Mouse (Mus musculus): ENCODE results near the gene OR5BS1P.
A peak's percentile ranks its signal among the peaks of the same experiment; 100 is the strongest.
"Not testable (repeated sequence)": the region's sequence is repeated elsewhere in the genome, so short reads cannot be mapped to it uniquely, and the experiment has no call there.

Gene OR5BS1P

GRCm38 (mm10) chr15:98469596-98469995 is at the start of gene OR5BS1P:
OR5BS1P (plus strand) TSS chr15:98469896.
- no peak for DNase-seq (ENCODE audit: low read depth, low spot score)

GRCm38 (mm10) chr15:98420897-98421296 is 48.8 kb upstream of the OR5BS1P start:
- no peak for DNase-seq (ENCODE audit: low read depth, low spot score)

GRCm38 (mm10) chr15:98424326-98424725 is 45.4 kb upstream of the OR5BS1P start:
- peak; percentile 39 for DNase-seq (ENCODE audit: low read depth, low spot score)

- no peak for DNase-seq (ENCODE audit: low read depth, low spot score)
Observed at GRCm38 (mm10) chr15:98424753-98425152, 44.9 kb upstream of the OR5BS1P start.

DNA sequence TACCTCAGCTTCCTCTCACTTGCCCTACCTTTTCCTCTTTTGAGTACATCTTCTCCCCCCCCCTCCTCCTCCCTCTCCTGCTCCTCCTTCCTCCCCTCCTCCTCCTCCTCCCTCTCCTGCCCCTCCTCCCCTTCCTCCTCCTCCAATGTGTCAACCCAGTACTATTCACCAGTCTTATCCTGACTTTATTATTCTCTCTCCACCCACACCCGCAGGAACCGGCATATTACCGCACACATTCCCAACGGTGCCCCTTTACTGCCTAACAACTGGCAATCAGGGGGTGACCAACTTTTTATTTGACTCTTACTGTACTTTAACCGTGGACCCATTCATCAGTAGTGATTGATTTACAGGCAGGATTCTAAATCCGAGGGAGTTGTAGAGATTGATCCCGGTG is 44.5 kb upstream of the OR5BS1P start:
- no peak for DNase-seq (ENCODE audit: low read depth, low spot score)

- DNase-seq (ENCODE audit: low read depth, low spot score): not testable (repeated sequence)
Observed at GRCm38 (mm10) chr15:98430925-98431324, 38.8 kb upstream of the OR5BS1P start, which contains the start of gene Olfr282. Olfr282 (plus strand) TSS chr15:98431225.

GRCm38 (mm10) chr15:98444561-98444960 is 25.1 kb upstream of the OR5BS1P start:
- no peak for DNase-seq (ENCODE audit: low read depth, low spot score)

- DNase-seq (ENCODE audit: low read depth, low spot score): no peak
Observed at GRCm38 (mm10) chr15:98448521-98448920, 21.2 kb upstream of the OR5BS1P start.

DNA sequence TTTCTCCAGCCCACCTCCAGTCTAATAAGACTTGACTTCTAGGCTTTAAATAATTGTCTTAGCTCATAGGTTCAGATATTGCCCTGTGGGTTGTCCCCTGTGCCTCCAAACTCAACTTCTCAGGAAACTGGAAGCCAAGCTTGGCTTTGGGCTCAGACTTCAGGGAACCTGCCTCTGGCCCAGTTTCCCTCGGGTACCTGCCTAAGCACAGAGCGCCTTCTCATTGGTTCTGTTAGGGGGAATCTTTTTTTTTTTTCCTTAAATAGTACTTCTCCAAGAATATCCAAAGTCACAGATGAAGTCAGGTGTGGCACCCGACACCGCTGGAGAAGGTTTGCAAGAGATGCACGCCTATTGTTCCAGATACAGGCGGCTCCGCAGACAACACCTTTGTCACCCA is 17.4 kb upstream of the OR5BS1P start, which contains the start of gene Olfr281:
Olfr281 (plus strand) TSS at position 301 of the 400 bp plus-strand sequence.
- DNase-seq (ENCODE audit: low read depth, low spot score): no peak

DNA sequence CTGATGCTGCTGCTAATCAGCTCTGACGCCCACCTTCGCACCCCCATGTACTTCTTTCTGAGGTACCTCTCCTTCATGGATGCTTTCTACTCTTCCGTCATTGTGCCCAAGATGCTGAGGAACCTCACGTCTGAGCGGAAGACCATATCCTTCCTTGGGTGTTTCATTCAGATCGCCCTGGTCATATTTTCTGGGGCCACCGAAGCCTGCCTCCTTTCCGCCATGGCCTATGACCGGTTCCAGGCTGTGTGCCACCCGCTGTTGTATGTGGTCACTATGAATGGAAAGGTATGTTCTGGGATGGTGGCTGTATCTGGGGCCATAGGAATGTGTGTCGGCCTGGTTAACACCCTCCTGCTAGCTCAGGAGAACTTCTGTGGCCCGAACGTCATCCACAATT is 1.8 kb downstream of the OR5BS1P start:
- no peak for DNase-seq (ENCODE audit: low read depth, low spot score)

GRCm38 (mm10) chr15:98474958-98475357 is 5.3 kb downstream of the OR5BS1P start:
- DNase-seq (ENCODE audit: low read depth, low spot score): no peak

DNA sequence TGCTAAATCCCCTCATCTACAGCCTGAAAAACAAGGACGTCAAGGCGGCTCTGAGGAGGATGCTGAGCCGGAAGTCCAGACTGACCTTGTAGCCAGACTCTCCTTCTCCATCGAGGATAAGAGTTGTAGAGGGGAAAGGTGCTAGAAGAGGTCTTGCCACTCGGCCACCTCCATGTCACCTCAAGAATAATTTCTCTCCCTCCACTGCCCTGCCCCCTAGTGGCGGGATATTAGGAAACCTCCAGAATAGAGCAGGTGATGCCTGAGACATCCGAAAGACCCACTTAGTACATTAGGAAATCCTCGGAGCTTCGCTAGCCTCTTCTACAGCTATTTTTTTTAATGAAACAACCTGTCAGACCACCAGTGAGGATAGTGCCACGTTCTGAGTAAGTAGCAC is 5.7 kb downstream of the OR5BS1P start:
- DNase-seq (ENCODE audit: low read depth, low spot score): no peak

DNA sequence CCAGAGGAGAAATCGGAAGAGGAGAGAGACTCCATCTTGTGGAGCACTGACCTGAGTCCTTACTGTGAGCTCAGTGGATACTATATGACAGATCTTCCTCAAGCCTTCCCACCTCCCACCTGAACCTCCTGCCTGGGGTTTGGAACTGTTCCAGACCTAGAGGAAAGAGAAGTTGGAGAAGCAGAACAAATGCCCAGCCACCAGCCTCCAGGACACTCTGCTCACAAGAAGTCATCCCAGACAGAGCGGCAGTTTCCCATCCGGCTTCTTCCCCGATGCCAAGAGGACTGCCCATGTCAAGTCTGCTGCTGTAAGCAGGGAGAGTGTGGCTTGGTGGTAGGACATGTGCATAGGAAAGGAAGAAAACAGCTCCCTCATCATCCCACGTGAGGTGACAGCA is 6.6 kb downstream of the OR5BS1P start:
- no peak for DNase-seq (ENCODE audit: low read depth, low spot score)

DNA sequence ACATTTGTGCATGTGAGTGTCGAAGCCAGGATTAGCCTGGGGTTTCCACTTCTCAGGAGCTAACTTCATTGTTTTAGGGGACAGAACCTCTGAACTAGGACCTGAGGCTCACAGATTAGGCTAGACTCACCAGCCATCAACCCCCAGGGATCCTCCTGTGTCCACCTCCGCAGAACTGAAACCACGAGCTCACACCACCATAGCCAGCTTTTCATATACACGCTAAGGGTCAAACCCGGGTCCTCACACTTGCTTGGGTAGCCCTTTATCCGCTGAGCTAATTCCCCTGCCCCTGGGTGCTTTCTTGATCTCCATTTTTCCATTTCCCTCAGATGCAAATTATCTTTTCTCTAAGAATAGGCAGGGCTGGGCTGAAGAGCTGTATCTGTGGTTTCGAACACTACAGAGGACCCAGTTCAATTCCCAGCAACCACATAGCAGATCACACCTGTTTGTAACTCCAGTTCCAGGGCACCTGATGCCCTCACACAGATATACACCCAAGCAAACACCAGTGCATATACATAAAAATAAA is 9.9 kb downstream of the OR5BS1P start:
- DNase-seq (ENCODE audit: low read depth, low spot score): no peak

- DNase-seq (ENCODE audit: low read depth, low spot score): no peak
Observed at GRCm38 (mm10) chr15:98482701-98483100, 13.0 kb downstream of the OR5BS1P start, which contains the start of gene Lalba. Lalba (minus strand) TSS chr15:98482721.

DNA sequence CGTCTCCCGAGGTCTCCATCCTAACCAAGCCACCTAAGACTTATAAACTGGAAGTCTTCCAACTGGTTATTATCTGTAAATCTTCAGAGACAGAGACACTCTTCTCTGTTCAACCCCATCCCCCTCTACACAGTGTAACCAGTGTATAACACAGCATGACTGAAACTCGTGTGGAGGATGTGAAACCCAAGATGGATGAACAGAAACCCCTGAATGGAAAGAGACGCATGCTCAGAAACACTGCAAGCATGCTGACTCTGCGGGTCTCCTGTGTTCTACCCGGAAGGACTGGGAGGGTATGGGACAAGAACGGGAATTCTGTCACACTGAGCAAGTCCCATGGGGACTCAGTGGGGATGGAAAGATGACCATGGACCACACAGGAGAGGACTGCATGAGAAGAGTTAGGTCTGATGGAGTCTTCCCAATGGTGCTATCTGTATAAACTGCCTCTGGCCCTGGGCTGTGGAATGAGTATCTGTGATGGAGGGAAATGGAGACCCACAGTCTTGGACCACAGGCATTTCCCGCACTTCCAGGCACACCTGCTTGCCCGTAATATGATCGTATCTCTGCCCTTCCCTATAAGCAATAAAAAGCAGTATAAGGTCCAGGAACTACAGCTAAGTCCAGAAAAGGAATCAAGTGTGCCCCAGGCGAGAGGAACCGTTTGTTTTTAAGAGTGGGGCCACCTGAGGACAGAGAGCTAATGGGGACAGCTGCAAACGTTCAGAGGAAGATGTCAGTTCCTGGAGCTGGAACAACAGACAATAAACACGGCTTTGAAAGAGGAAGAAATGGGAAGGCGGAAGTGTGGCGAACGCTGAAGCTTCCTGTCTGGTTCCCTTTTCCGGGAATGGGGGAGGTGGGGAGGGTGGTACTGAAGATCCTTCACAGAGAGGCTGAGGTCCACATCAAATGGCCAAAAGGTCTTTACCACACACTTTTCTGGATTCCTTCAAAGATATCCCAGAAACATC is 14.5 kb downstream of the OR5BS1P start:
- DNase-seq (ENCODE audit: low read depth, low spot score): peak; percentile 70

GRCm38 (mm10) chr15:98486433-98487021 is 16.8 kb downstream of the OR5BS1P start:
- no peak for DNase-seq (ENCODE audit: low read depth, low spot score)

- no peak for DNase-seq (ENCODE audit: low read depth, low spot score)
Observed at GRCm38 (mm10) chr15:98491332-98491731, 21.6 kb downstream of the OR5BS1P start.

DNA sequence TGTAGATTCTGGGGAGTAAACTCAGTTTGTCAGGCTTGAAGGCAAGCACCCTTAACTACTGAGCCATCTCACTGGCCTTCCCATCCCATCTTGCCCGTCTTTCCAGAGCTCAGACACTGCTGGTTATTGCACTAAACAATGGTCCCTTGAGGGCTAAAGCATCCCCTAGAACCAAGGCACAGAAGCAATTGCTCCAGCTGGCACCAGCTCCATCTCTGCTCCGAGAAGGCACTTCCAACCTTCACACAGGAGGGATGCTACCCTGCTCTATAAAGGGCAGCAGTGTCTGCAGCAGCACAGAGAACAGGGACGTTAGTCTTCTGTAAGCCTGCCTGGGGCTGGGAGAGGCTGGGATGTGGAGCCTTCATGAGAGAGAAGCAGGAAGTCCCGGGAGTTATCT is 22.4 kb downstream of the OR5BS1P start, which contains the start of gene Olfr279:
Olfr279 (plus strand) TSS at position 301 of the 400 bp plus-strand sequence.
- DNase-seq (ENCODE audit: low read depth, low spot score): no peak

- no peak for DNase-seq (ENCODE audit: low read depth, low spot score)
Observed at GRCm38 (mm10) chr15:98497631-98498030, 27.9 kb downstream of the OR5BS1P start.

DNA sequence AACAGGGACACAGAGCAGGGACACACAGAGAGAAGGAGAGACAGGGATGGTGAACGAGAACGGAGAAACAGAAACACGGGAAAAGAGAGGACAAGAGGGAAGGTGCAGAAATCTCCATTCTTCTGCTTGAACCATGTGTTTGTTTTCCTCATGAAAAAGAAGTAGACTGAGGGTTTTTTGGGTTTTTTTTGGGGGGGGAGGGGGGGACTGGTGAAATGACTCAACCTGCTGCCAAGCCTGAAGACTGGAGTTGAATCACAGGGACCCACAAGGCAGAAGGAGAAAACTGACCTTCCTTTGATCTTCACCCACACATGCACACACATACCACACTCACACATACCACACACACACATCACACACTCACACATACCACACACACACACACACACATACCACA is 33.6 kb downstream of the OR5BS1P start:
- no peak for DNase-seq (ENCODE audit: low read depth, low spot score)

DNA sequence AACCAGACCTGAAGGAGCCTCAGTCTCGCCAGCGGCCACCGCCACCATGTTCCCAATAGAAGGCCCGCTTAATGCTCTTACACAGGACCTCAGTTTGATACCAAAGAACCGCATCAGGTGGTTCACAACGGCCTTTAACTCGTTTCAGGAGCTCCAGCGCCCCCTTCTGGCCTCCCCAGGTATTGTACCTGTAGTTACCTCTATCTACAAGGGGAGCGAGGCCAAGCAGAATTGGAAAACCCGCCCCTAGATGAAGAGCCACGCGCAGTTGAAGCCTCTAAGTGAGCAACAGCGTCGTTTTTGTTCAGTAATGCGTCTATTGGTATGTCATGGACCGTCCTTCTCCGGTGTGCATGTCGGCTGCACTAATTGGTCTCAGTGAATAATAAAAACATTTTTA is 34.8 kb downstream of the OR5BS1P start:
- no peak for DNase-seq (ENCODE audit: low read depth, low spot score)

Data from skeletal muscle tissue, adult 2 months (tissue).